Mouse (Mus musculus) forebrain, embryonic 14.5 days (tissue): ENCODE results near the gene Tubgcp2. TPM values are rescaled to one million over a fixed set of nuclear protein-coding genes. Genes with fewer than 3 reads are reported as not detected.

ENCODE experiments used
- ATAC-seq: fragments of 200-750 bp; cut with Nextera tagmentation; 2 replicates; pipeline ENCODE4 v1.8.0; 2017; ENCODE audit warnings: mild to moderate bottlenecking, moderate library complexity
- DNase-seq: peaks from one replicate; pipeline ENCODE4 v3.0.0-alpha.2; 2015; ENCODE audit warnings: low spot score
- H3K27ac ChIP-seq: fragments of 300-500 bp; sonication (generic); 2 replicates; pipeline ENCODE4 v1.5.1; 2014; ENCODE audit warnings: low read depth, mild to moderate bottlenecking, control low read depth, low read length, moderate library complexity
- H3K27me3 ChIP-seq: fragments of 300-500 bp; sonication (generic); replicated peaks from 2 replicates; pipeline ENCODE4 v1.6.1; 2014; ENCODE audit warnings: low read length, control low read depth, mixed read lengths; ENCODE audit not compliant: control insufficient read depth, insufficient read depth
- H3K36me3 ChIP-seq: fragments of 300-500 bp; sonication (generic); 2 replicates; pipeline ENCODE4 v1.6.1; 2014; ENCODE audit warnings: low read length, control low read depth; ENCODE audit not compliant: control insufficient read depth, insufficient read depth
- H3K4me1 ChIP-seq: fragments of 300-500 bp; sonication (generic); 2 replicates; pipeline ENCODE4 v1.6.1; 2014; ENCODE audit warnings: antibody characterized with exemption, low read length, control low read depth; ENCODE audit not compliant: control insufficient read depth, insufficient read depth
- H3K4me2 ChIP-seq: fragments of 300-500 bp; sonication (generic); 2 replicates; pipeline ENCODE4 v1.6.1; 2014; ENCODE audit warnings: mild to moderate bottlenecking, control low read depth, low read length
- H3K4me3 ChIP-seq: fragments of 300-500 bp; sonication (generic); 2 replicates; pipeline ENCODE4 v1.5.1; 2014; ENCODE audit warnings: low read depth, low read length, control low read depth
- H3K9ac ChIP-seq: fragments of 300-500 bp; sonication (generic); 2 replicates; pipeline ENCODE4 v1.6.1; 2014; ENCODE audit warnings: mild to moderate bottlenecking, low read length, control low read depth, moderate library complexity
- H3K9me3 ChIP-seq: fragments of 300-500 bp; sonication (generic); replicated peaks from 2 replicates; pipeline ENCODE4 v1.6.1; 2016; ENCODE audit warnings: low read length, control low read depth, mixed read lengths; ENCODE audit not compliant: control insufficient read depth
- WGBS: fragments of 180-500 bp; shearing (Covaris S2); extraction: QIAGEN DNeasy Blood & Tissue Kit; methylation state at CpG from one replicate; pipeline ENCODE4 v1.1.7; 2014; 5-methylcytosine and 5-hydroxymethylcytosine counted together
- polyA plus RNA-seq: library from polyadenylated mRNA; unstranded; fragments of >200 nt; fragmentation: Nextera tagmentation; extraction: Ambion mirVana; gene quantifications from 2 replicates; pipeline ENCODE4 v1.2.1, GENCODE M21; 2014

Tubgcp2 gene
- polyA plus RNA-seq, result 64.3 and 67.7 TPM in 2 replicates

DNA sequence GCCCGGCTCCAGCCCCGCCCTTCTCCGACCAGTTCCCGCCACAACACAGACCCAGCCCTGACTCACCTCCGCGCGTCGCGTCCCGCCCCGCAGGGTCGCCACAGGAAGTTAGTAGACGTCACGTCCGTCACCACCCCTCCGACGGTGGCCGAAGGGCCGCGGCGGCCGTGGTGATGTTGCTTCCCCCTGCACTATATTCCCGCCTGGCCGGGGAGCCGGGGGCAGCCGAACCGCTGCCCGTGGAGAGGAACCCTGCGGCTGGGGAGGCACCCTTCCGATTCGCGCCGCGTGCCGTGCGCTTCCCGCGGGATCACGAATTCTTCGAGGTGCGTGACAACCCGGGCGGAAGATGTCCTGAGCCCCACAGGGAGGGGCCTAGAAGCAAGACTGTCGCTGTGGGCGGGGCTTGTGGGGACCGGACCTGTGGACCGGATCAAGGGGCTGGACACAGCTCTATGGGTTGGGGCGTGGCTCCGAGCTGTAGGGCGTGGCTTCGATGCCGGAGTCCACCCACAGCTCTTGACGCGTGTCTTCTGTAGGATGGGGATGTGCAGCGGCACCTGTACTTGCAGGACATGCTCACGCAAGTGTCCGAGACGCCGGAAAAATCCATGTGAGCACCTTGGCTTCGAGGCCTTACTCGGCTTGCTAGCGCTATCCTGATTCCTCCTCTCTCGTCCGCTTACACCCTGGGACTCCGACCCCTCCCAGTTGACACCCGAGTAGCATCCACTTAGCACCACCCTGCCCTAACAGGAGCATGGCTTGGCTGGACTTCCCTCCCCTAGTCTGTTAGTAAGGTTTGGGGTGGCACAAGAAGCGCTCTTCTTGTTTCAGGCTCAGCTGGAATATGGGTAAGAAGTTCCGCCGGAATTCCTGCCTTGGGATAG is at the start of gene Tubgcp2, which contains the start of gene Zfp511:
Gene Tubgcp2, minus strand, starts transcription at position 389 of the 890 bp plus-strand sequence.
Gene Zfp511, plus strand, starts transcription at position 111 of the 890 bp plus-strand sequence.
- 2% methylated on average over 65 of the region's 69 CpGs for WGBS
- peak; percentile 95 for DNase-seq
- peak; percentile 97 for ATAC-seq
- Histone ChIP-seq H3K36me3 (peaks cover 37% of the 10 kb centered on the region), H3K27ac (peak within 1 kb of the TSS; percentile 86), H3K9me3 (no peaks in the 10 kb centered on the region), H3K4me3 (peak within 1 kb of the TSS; percentile 88), H3K4me1 (peaks cover 16% of the 10 kb centered on the region), H3K4me2 (peak within 1 kb of the TSS; percentile 60), H3K9ac (peak within 1 kb of the TSS; percentile 81), H3K27me3 (no peaks in the 10 kb centered on the region)

DNA sequence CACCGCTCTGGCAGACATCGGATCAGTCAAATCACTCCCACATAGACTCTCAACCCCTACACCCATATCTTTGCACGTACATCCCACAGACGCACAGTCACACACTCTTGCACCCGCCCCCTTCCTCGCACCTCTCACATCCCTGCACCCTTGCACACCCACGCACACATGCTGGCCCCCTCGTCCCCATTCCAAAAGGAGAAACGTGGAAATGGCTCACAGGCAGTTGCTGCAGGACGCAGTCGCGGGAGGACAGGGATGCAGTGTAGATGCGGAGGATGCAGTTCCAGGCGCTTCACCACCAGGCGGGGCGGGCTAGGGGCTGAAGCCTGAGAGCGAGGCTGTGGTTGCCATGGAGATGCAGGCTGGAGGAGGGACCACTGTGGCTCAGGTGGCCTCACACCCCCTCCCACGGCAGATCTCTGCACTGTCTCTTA is 45.8 kb upstream of the Tubgcp2 start, which contains the start of gene Caly:
Gene Caly, minus strand, starts transcription at position 307 of the 437 bp plus-strand sequence.
- H3K36me3 ChIP-seq, result no peaks in the 10 kb centered on the region
- 3% methylated on average over 18 of the region's 18 CpGs for WGBS
- H3K9ac ChIP-seq, result peak within 1 kb of the TSS; percentile 69
- peak; percentile 94 for DNase-seq
- H3K27ac ChIP-seq, result peak within 1 kb of the TSS; percentile 85
- H3K4me2 ChIP-seq, result peak within 1 kb of the TSS; percentile 70
- H3K4me3 ChIP-seq, result peak within 1 kb of the TSS; percentile 38
- H3K9me3 ChIP-seq, result no peaks in the 10 kb centered on the region
- peak; percentile 85 for ATAC-seq
- H3K27me3 ChIP-seq, result peaks cover 9% of the 10 kb centered on the region; the same call in 1 of the 2 replicates
- H3K4me1 ChIP-seq, result peaks cover 24% of the 10 kb centered on the region

DNA sequence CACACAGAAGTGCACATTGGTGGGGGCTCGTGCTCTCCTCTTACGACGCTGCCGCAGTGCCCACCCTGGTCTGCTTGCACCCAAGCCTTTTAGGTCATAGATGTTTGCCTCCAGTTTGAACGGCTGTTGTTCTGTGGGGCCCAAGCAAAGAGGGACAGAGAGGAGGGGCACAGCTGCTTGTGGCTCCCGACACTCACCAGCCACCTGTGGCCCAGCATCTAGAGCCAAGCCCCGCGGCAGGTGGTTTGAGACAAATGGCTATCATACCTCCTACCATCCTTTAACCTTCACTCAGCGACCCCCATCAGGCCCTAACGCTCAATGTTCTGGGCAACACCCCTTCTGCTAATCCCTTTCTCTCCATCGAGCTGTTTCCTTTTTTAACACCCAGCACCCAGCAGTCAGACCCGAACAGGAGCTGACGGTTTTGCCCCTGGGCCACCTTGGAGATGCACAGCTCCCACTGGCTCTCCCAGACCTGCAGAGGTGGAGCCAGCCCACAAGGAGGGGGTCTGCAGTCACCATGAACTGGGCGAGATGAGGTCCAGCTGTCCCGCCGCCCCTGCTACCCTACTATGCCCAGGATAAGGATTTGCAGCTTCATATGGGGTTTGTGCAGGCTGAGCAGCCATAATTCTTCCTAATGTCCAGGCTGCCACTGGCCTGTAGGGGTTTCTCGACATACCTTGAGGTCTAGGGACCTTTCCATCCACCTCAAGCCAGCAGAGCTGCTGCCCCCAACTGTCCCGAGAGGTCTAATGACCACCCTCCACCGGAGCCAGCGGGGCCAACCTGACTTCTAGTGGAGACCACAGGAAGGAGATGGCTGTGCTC is 45.2 kb upstream of the Tubgcp2 start:
- Histone ChIP-seq H3K4me2 (peak overlapping the region; percentile 70), H3K4me3 (peak overlapping the region; percentile 38), H3K27me3 (peaks cover 9% of the 10 kb centered on the region; the same call in 1 of the 2 replicates), H3K9me3 (no peaks in the 10 kb centered on the region), H3K9ac (peak overlapping the region; percentile 69), H3K4me1 (peaks cover 24% of the 10 kb centered on the region), H3K27ac (peak overlapping the region; percentile 85), H3K36me3 (no peaks in the 10 kb centered on the region)
- ATAC-seq, result peak; percentile 10; the same call in 1 of the 2 replicates
- DNase-seq, result peak; percentile 15
- WGBS, result 14% methylated on average over 20 of the region's 20 CpGs

DNA sequence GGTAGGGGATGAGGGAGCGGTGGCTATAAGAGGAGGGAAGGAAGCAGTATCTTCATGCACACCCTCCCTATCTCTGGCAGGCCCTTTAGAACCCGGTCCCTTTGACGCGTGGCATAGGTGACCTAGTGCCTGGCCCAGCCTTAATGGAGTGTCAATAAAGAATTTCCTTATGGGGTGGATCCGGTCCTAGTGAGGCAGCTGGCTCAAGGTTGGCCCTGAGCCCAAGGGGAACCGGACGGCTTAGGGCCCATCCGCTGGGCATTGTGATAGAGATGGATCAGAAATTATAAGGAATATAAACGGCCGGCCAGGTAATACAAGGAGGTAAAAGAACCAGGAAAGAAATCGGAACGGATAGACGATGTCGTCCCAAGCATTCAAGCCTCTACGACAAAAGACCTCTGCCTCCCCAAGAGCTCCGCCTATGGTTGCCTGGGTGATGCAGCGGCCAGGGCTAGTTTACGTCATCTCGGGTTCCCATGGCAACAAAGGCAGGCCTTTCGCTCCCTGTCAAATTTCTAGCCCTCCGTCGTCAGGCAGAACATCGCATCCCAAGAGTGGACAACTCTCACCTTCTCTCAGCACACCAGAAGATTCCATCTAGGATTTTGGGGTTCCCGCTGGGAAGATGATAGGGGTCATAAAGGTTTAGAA is 44.2 kb upstream of the Tubgcp2 start:
- H3K4me2 ChIP-seq, result peak overlapping the region; percentile 70
- H3K27me3 ChIP-seq, result peaks cover 9% of the 10 kb centered on the region; the same call in 1 of the 2 replicates
- H3K9ac ChIP-seq, result peak overlapping the region; percentile 69
- ATAC-seq (peak; percentile 78), DNase-seq (peak; percentile 97)
- 3% methylated on average over 24 of the region's 24 CpGs for WGBS
- H3K4me3 ChIP-seq, result peak overlapping the region; percentile 38
- H3K36me3 ChIP-seq, result no peaks in the 10 kb centered on the region
- no peaks in the 10 kb centered on the region for H3K9me3 ChIP-seq
- peak overlapping the region; percentile 85 for H3K27ac ChIP-seq
- peaks cover 24% of the 10 kb centered on the region for H3K4me1 ChIP-seq

DNA sequence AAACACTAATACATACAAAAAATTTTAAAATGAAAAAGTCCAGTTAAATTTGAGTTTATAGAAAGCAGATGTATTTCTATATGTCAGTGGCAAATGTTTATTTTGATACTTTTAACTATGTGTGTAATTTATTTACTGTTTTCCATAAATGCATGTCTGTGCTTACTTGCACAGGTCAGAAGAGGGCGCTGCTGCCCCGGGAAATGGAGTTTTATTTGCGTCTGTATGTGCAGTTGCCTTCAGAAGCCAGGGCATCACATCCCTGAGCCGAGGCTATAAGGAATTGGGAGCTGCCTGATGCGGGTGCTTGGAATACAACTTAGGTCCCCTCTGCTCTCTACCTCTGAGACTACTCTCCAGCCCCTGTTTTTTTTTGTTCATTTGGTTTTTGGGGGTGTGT is 42.2 kb upstream of the Tubgcp2 start:
- no peak for ATAC-seq
- peaks cover 9% of the 10 kb centered on the region; the same call in 1 of the 2 replicates for H3K27me3 ChIP-seq
- WGBS, result 5% methylated on average over 5 of the region's 5 CpGs
- DNase-seq, result peak; percentile 90
- peaks cover 24% of the 10 kb centered on the region for H3K4me1 ChIP-seq
- no peaks in the 10 kb centered on the region for H3K9me3 ChIP-seq
- no peak overlapping the region for H3K4me3 ChIP-seq
- H3K27ac ChIP-seq, result no peak overlapping the region
- H3K4me2 ChIP-seq, result no peak overlapping the region
- no peaks in the 10 kb centered on the region for H3K36me3 ChIP-seq
- no peak overlapping the region for H3K9ac ChIP-seq

DNA sequence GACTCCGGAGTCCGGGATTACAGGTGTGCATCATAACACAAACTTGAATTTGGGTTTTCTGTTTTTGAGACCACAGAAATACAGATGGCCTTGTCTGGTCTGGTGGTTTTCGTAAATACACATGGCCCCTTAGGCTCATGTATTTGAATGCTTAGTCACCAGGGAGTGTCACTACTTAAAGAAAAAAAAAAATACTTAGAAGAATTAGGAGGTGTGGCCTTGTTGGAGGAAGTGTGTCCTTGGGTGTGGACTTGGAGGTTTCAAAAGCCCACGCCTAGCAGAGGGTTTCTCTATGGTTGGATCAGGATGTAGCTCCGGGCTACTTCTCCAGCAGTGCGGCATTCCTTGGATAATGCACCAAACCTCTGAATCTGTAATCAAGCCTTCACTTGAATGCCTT is 41.2 kb upstream of the Tubgcp2 start:
- Histone ChIP-seq H3K27me3 (peaks cover 13% of the 10 kb centered on the region; the same call in 1 of the 2 replicates), H3K9ac (no peak overlapping the region), H3K4me1 (peaks cover 24% of the 10 kb centered on the region), H3K9me3 (no peaks in the 10 kb centered on the region), H3K36me3 (no peaks in the 10 kb centered on the region), H3K27ac (no peak overlapping the region), H3K4me3 (no peak overlapping the region), H3K4me2 (no peak overlapping the region)
- ATAC-seq (no peak), DNase-seq (no peak)
- 76% methylated on average over 6 of the region's 6 CpGs for WGBS

DNA sequence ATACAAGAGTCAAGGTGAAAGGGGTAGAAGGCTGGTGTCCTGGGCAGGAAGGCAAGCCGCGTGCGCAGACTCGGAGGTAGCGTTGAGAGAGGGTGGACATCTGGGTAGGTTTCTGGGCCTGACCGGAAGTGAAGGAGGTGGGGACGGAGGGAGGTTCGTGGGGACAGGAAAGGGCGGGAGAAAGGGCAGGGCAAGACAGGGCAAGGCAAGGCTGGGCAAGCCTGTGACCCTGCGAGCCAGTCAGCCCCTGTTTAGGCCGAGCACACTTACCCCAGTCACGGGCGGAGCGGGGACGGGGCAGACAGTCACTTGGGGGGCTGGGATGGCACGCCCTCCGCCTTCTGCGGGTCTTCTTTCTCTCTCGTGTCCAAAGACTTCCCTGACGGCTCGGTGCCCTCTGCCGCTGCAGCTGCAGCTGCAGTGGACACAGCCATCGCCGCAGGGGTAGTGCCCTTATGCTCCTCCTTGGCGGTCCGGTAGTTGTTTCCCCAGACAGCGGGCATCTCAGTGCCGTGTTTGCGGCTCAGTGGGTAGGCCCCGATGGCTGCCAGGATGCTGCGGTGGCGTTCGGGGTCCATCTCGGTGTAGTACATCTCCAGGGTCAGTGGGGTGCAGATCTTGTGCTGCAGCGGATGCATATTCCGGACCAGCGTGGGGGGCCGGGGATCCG is 33.7 kb upstream of the Tubgcp2 start:
- H3K9me3 ChIP-seq, result no peaks in the 10 kb centered on the region
- H3K4me2 ChIP-seq, result peak overlapping the region; percentile 1; the same call in 1 of the 2 replicates
- 43% methylated on average over 39 of the region's 39 CpGs for WGBS
- H3K27me3 ChIP-seq, result 0 out of 2 replicates have a peak, but pooled peaks cover 15% of the 10 kb centered on the region
- H3K4me3 ChIP-seq, result no peak overlapping the region
- DNase-seq (no peak), ATAC-seq (no peak)
- 0 out of 2 replicates have a peak, but pooled peaks cover 4% of the 10 kb centered on the region for H3K36me3 ChIP-seq
- no peak overlapping the region for H3K27ac ChIP-seq
- H3K4me1 ChIP-seq, result no peaks in the 10 kb centered on the region
- 0 out of 2 replicates have a peak overlapping the region, but pooled peaks have one; percentile 13 for H3K9ac ChIP-seq
